Mouse (Mus musculus) layer of hippocampus, adult 2 months (tissue): ENCODE results near the gene Dnajb12. TPM values are rescaled to one million over a fixed set of nuclear protein-coding genes. Genes with fewer than 3 reads are reported as not detected.

Experiments used
- DNase-seq, 2 experiments: peaks; one replicate each; pipeline ENCODE4 v3.0.0; 2022; ENCODE audit warnings: low spot score in 2 of 2
- H3K27ac ChIP-seq: fragments of 200-600 bp; 2 replicates; pipeline ENCODE4 v1.8.1; 2022
- H3K4me3 ChIP-seq: fragments of 200-600 bp; 2 replicates; pipeline ENCODE4 v1.8.1; 2022; ENCODE audit warnings: mild to moderate bottlenecking
- CTCF ChIP-seq: fragments of 200-600 bp; conservative IDR thresholded peaks from 2 replicates; pipeline ENCODE4 v1.8.1; 2022; ENCODE audit warnings: antibody characterized with exemption, mild to moderate bottlenecking, moderate library complexity
- total RNA-seq, 2 experiments: library from RNA; stranded (reverse); gene quantifications; 2 replicates each; pipeline ENCODE4 v1.2.3; 2021

Dnajb12 gene
- total RNA-seq, 2 experiments from 2014 or later = 54.4 to 56.8 TPM

DNA sequence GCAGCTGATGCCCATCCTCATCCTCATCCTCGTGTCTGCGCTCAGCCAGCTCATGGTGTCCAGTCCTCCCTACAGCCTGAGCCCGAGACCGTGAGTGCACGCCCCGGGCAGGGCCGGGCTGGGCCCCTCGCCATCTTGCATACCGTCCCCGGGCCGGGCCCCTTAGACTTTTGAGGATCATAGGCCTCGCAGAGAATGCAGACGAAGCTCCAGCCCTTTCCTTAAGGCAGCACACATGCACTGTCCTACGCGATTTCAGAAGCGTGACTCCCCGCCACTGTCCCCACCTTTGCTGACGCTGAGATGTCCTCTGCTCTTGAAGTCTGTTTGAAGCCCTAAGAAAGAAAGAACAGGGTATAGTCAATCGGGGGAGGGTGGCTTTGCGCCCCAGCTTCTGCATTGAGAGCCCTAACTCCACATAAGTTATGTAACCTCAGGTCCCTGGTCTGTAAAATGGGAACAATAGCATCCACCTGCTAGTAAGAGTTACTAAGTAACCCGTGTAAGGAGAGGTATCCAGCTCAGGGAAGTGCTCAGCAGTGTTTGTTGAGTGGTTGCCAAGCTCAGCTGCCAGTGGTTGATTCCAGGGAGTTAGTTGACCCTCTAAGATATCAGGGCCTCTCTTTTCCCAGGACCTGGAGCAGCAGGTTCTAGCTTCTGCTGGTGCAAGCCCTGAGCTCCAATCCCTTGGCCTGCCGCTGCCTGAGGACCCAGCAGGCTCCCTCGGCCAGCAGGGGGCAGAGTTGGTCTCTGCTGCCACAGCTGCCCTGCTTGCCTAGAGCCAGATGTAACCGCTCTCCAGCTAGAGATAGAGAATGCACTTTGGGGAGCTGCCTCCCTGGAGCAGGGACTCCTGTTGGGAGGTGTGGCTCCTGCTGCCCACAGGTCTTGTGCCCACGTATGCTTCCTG lies 15.2 kb downstream of the Dnajb12 start:
- peak; percentile 72 to 83 for DNase-seq
- peak overlapping the region; percentile 82 for H3K27ac ChIP-seq

DNA sequence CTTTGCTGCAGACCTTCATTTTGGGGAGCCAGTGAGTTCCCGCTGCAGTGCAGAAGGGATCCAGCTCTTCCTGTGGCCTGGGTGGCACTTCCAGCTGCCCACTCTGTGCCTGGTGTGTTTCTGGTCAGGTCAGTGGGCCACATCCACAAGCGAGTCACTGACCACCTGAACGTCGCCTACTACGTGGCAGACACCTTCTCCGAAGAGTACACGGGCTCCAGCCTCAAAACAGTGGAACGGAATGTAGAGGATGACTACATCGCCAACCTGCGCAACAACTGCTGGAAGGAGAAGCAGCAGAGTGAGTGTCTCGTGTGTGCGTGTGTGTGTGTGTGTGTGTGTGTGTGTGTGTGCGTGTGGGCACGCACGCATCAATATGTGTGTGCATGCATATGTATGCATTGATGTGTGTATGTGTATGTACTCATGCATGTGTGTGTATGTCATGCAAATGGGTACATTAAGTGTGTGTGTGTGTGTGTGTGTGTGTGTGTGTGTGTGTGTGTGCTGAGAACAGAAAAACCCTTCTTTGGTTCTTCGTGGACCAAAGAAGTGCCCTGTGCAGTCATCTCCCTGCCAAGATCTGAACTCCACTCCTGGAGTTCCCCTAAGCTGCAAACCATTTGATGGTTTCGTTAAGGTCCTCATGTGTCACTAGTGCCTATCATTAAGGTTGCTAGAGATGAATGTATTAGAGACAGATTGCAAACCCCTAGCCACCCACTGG lies 16.3 kb downstream of the Dnajb12 start:
- no peak for DNase-seq
- peak overlapping the region; percentile 99 for H3K27ac ChIP-seq
- TF ChIP-seq CTCF = no peak
- H3K4me3 ChIP-seq = no peak overlapping the region

More for the DNA sequence above, 15.2 kb downstream of the Dnajb12 start:
- peak; percentile 95 for TF ChIP-seq CTCF
- no peak overlapping the region for H3K4me3 ChIP-seq

DNA sequence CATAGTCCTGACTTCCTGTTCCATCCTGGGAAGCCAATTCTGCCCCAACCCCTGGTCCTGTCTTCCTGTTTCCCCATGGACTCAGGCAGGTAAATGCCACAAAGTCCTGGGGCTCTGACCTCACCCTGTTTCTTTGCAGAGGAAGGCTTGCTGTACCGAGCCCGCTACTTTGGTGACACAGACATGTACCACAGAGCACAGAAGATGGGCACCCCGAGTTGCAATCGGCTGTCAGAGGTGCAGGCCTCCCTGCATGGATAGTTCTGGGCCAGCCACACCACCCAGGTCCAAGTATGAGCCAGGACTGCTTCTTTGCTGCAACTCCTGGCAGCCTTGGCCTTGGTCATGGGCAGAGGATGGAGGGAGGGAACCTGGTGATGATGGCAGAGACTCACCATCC lies 16.9 kb downstream of the Dnajb12 start:
- Histone ChIP-seq H3K27ac (peak overlapping the region; percentile 99), H3K4me3 (no peak overlapping the region)
- no peak for TF ChIP-seq CTCF
- no peak for DNase-seq

DNA sequence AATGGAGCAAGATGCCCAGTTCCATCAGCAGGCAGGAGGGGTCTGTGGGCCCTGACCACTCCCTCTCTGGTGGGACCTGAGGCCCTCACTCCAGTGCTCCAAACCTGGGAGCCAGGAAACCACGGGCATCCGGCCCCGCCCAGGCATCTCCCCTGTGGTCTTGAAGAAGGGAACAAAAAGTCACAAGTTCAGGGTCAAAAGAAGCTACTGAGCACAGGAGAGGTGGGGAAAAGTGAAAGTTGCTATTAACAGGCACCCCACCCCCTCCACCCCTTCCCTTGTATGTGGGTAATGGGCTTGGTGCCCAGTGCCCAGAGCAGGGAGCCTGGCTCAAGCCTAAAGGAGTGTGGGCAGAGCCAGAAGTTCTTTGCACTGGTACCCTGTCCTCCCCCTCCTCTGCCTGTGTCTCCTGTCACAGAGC lies 17.6 kb downstream of the Dnajb12 start:
- H3K4me3 ChIP-seq = peak overlapping the region; percentile 37
- TF ChIP-seq CTCF = no peak
- no peak for DNase-seq
- H3K27ac ChIP-seq = peak overlapping the region; percentile 99

DNA sequence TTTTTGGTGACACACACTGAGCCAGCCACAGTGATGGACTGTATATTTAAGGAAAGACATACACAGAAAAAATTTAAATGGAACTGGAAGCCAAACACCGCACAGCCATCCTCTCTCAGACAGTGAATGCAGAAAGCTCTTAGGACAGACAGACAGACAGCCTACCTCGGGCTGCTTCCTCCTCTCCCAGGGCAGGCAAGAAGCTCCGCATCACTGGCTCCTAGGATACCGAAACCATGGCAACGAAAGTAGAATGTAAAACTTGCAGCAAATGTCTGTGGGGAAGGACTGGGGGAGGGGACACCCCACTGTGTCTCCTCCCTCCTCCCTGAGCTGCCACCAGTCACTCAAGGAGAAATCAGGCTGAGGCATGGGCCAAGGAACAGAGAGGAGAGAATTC lies 18.2 kb downstream of the Dnajb12 start:
- TF ChIP-seq CTCF = no peak
- DNase-seq = peak; percentile 77 to 93
- Histone ChIP-seq H3K27ac (peak overlapping the region; percentile 99), H3K4me3 (peak overlapping the region; percentile 37)

DNA sequence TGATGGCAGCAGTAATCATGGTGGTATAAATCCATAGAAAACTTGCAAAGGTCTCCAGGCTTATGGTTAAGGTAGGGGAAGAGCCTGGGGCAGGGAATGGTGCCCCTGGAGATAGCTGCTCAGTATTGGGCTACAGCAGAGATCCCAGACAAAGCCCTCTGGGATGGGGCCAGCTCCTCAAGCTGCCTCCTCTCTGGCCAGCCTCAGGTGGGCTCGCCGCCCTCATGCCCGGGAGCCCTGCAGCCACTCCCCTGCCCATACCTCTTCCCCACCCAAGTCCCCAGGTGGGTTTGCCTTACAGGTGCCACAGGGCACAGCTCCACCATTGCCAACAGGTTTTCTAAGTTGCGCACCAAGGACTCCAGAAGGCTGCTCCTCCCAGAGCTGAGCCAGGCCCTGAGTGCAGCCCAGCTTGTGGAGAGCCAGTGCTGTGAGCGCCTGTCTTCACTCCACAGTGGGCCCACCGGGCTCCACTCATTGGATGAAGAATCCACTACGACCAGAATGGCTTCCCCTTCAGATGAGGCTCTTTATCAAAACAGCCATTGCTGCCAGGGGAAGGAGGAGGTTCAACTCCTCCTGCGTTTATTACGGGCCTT lies 18.9 kb downstream of the Dnajb12 start:
- no peak overlapping the region for H3K4me3 ChIP-seq
- no peak for TF ChIP-seq CTCF
- H3K27ac ChIP-seq = peak overlapping the region; percentile 99
- no peak for DNase-seq

DNA sequence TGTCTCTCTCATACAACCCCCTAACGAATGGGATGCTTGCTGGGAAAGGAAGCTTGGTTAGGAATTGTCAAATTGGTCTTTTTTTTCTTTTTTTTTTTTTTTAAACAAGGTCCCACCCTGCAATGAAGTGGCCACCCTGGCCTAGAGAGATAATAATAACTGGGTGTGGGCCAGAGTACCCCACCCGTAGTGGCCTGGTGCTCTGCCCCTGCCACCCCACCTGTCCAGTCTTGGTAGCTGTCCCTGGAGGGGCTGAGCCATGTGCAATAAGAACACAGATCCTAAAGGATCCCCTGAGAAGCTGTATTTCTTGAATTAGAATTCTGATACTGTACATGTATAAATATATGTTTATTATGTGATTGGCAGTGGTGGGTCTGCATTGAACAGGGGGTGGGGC lies 19.6 kb downstream of the Dnajb12 start:
- DNase-seq = no peak
- H3K4me3 ChIP-seq = peak overlapping the region; percentile 24; the same call in 1 of the 2 replicates
- H3K27ac ChIP-seq = peak overlapping the region; percentile 99
- no peak for TF ChIP-seq CTCF

DNA sequence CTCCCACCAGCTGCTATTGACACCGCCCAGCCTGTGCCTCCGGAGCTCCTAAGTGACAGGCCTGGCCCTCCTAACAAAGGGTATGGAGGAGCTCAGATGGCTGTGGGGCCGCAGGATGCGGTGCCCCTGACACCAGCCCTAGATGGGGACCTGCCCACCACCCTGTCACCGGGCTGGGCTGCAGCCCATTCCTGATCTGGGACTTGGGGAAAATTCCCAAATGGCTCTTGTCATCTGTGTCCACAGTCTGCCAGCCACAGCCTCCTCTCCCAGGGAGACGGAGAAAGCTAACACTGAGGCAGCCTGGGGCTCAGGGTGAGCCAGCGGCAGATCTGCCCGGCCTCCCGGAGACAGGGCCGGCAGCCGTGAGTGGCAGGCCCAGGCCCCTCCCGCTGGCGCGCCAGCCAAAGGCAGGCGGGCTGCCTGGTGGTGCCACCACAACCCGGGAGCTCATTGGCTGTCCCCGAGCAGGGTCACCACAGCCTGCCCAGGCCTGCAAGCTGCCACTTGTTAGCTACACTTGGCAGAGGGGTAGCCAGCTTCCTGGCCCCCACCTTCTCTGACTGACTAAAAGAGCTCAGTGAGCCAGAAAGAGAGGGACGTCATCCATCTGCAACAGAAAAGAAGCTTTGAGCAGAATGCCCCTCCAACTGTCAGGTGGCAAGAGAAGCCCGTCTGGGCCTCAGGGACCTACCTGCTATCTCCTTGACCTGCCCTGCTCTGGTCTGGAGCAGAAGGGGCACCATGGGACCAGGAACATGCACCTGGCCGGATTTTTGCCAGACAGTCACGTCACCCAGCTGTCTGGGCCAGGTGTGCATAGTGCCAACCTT lies 20.2 kb downstream of the Dnajb12 start:
- Histone ChIP-seq H3K4me3 (peak overlapping the region; percentile 24), H3K27ac (peak overlapping the region; percentile 99)
- TF ChIP-seq CTCF = no peak
- DNase-seq = peak; percentile 87 to 96

DNA sequence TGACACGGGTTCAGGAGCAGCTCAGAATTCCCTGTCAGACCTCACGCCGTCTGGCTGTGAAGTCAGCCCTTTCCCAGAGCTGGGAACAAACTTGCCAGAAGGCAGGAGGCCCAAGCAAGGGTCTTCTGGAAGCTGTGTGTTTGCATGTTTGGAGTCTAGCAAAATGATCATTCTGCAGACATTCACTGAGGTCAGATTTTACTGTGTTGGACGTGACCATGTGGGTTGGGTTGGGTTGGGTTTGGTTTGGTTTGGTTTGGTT lies 20.7 kb downstream of the Dnajb12 start:
- TF ChIP-seq CTCF = no peak
- DNase-seq = no peak
- no peak overlapping the region; the same call in 1 of the 2 replicates for H3K4me3 ChIP-seq
- peak overlapping the region; percentile 99 for H3K27ac ChIP-seq

DNA sequence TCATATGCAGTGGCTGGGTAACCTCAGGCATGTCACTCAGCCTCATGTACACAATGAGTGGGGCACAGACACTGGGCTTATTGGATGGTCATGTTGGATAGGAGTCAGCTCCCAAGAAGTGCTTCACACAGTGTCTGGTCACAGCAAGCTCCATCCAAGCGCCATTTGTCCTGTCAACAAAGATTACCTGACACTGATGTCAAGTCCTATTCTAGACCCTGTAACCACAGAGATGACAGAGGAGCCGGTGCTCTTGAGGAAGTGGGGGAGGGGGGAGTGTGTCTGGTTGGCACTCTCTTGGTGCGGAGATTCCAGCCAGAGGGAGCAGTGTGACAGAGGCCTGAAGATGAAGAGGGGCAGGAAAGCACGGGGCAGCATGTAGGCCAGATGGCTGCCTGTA lies 21.6 kb downstream of the Dnajb12 start:
- Histone ChIP-seq H3K4me3 (no peak overlapping the region), H3K27ac (peak overlapping the region; percentile 99)
- no peak for TF ChIP-seq CTCF
- no peak for DNase-seq

DNA sequence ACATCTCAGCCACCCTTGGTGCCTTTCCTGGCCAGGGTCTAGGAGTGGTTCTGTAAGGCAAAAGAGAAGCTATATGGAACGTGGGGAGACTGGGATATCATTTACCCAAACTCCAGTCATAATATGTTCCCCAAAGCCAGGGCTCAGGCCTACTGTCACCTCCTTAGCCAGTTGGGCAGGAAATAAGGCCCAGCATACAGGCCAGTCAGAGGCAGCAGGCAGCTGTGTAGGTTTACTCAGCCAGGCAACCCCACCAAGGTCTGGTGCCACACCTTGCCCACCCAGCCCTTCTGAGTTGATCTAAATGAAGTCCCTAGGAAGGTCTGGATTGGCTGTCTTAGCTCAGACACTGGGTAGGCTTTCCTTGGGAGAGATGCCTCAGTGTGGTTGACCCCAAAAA lies 22.1 kb downstream of the Dnajb12 start:
- no peak for DNase-seq
- TF ChIP-seq CTCF = no peak
- Histone ChIP-seq H3K27ac (peak overlapping the region; percentile 99), H3K4me3 (no peak overlapping the region)

DNA sequence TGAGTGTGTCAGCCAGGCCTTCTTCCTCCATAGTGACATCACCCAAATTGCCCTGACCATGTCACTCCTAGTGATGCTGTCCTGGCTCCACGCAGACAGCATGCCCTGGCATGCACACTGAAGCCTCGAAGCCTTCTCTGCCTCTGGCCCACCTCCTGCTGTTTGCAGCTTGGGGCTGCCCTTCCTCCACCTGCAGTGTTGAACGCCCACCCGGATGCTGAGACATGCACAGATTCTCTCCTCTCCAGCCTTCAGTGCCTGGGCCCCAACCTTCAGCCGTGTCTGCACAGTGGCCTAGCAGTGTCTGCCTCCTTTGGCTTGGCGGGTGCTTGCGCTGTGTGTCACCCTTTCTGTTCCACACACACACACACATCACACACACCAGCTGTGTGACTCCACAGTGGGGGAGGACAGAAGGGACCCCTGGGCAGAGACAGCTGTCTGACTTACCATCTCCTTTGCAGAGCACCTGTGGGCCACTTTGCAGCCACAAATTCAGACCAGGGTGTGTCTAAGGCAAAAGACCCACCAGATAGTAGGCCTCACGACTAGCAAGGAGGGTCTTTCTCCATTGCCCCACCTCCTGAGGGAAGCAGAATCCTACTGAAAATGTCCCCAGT lies 22.7 kb downstream of the Dnajb12 start:
- TF ChIP-seq CTCF = no peak
- no peak for DNase-seq
- Histone ChIP-seq H3K27ac (peak overlapping the region; percentile 99), H3K4me3 (no peak overlapping the region)

DNA sequence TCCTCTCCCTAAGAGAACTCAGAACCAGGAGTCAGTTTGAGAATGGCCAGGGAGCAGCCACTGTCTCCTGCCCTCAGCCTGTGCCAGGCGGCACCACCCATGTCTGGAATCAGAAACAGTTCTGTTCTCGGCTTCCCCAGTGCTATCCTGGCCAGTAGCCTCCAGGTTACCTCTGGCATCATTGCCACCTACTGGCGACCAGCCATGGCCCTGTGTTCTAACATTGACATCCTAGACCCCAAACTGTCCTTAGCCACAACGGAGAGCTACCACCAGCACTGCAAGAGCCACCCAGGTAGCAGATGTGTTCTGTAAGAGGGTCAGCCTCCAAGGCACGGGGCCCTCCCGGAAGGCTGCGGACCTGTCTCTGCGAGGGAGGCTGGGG lies 23.2 kb downstream of the Dnajb12 start:
- Histone ChIP-seq H3K4me3 (no peak overlapping the region), H3K27ac (peak overlapping the region; percentile 99)
- DNase-seq = no peak
- no peak for TF ChIP-seq CTCF
